Mouse (Mus musculus) layer of hippocampus, postnatal 36 days (tissue): ENCODE measurements around the gene Cdk6. TPM values are rescaled to one million over a fixed set of nuclear protein-coding genes. Genes with fewer than 3 reads are reported as not detected.
A peak's percentile ranks its signal among the peaks of the same experiment; 100 is the strongest.
"Not testable (repeated sequence)": the region's sequence is repeated elsewhere in the genome, so short reads cannot be mapped to it uniquely, and the experiment has no call there.

Source experiments
- DNase-seq, 2 experiments: peaks; one replicate each; pipeline ENCODE4 v3.0.0; 2022
- total RNA-seq, 2 experiments: library from RNA; stranded (reverse); gene quantifications; 2 replicates each; pipeline ENCODE4 v1.2.3; 2021

Gene Cdk6
- total RNA-seq, 2 experiments from 2014 or later = 4.4 to 4.6 TPM

DNA sequence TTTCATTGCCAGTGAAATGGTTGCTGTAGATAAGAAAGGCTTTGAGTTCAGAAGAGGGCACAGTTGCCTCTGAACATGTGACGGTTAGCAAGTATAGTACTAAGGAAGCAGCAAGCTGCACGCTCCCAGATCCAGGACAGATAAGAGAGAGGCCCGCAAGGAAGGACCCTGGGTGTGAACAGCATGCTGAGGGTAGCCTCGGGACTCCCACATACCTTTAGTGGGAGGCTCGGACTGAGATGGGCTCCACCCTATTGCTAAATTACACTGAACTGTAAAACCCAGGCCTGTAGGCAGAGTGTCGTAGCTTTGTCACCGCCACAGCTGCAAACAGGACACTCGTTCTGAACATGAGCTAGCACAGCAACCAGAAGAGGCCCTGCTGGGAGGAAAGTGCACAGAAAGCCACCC is 173.6 kb downstream of the Cdk6 start:
- no peak for DNase-seq

DNA sequence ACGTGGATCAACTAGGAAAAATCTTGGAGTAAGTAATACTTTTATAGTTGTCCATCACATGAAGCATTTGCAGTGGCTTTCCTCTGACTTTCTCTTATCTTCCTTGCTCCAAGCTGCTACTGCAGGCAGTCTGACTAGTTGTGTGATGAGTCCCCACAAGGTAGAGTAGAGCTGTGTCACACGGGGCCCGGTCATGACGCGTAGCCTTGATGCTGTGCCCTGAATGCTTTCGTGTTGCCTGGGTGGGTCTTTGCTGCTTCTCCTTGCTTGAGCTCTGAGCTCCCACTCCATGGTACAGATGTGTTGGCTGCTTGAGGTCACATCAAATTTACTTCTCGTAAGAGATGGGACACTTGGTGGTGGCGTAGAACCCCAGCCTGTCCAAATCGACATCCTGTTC is 174.2 kb downstream of the Cdk6 start:
- DNase-seq = no peak

DNA sequence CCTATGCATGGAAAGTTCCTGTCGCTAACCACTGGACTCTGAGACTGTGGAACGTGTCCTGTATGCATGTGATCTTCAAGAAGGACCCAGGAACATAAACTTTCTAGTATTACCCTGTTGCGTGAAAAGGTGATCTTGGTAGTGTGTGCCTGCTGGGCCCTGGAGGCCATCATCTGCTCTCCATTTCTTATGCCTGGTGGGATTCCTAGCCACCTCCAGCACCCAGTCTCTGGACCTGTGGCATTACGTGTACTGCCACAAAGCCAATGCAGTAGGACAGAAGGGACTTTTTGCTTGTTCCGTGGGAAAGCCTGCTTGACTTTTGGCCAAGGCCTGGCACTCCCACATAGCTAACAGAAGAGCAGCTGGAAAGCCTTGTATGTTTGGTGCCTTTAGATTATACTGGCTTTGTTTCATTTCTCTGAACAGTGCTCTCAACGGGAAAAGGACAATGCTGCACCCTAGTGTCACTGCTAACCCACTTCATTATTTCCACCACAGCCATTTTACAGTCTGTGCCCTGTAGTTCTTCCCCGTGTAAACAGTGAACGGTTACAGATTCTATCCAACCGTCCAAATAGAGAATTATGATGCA is 175.3 kb downstream of the Cdk6 start:
- DNase-seq = peak; percentile 42 to 47

DNA sequence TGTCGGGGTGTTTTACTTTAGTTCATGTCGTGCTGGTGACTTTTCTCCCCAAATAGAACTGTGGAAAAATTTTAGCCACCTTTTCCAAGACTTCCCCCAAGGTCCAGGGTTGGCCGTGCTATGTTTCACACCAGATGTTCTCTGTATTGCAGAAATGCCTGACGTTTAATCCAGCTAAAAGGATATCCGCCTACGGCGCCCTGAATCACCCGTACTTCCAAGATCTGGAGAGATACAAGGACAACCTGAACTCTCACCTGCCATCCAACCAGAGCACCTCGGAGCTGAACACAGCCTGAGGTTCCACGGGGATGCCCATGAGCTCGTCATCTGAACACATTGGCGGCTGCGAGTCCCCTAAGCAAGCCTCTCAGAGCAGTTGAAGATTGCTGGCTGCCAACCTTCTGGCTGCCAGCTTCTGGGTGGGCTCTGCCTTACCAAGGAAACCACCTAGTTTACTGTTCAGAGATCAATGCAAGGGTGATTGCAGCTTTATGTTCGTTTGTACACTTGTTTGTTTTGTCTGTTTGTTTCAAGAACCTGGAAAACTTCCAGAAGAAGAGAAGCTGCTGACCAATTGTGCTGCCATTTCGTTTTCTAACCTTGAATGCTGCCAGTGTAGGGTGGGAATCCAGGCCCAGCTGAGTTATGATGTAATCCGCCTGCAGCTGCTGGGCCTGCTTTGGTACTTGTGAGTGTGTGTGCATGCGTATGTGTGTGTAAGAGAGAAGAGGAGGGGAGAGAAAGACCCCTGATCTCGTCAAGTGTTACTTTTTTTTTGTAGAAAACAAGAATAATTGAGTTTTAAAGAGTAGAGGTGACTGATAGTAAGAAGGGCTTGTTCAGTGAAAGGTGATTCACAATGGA is 179.4 kb downstream of the Cdk6 start:
- DNase-seq = no peak

DNA sequence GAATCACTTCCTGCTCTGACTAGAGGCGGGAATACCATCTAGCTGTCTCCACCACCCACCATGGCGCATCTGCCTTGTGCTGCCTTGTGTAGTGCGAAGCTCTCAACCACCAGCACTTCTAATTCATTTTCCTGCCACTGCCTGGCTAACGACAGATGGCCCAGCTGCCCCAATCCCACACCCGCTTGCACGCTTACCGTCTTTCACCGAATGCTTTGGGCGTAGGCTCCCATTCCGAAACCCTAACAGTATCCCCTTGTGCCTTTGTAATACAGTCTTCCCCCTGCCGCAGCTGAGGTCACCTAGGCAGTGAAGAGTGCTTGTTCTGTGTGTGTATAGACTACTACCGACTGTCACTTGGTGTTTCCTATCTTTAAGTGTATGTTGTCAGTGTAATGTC is 180.5 kb downstream of the Cdk6 start:
- DNase-seq = no peak

DNA sequence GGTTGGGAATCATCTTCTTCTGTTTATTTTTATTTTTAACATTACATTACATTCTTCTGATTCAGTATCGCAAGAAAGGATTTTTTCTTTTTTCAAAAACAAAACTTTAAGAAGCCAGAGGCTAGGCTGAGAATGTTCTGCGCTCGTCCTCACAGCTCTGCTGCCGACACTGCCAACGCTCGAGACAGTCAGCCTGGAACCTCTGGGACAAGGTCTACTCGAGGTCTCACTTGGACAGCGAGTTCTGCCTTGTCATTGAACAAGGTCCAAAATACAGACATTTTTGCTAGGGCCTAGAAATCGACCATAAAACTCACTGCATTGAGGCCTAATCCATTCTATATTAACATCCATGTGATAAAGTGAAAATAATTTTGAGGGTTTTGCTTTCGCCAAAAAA is 181.5 kb downstream of the Cdk6 start:
- DNase-seq = no peak

DNA sequence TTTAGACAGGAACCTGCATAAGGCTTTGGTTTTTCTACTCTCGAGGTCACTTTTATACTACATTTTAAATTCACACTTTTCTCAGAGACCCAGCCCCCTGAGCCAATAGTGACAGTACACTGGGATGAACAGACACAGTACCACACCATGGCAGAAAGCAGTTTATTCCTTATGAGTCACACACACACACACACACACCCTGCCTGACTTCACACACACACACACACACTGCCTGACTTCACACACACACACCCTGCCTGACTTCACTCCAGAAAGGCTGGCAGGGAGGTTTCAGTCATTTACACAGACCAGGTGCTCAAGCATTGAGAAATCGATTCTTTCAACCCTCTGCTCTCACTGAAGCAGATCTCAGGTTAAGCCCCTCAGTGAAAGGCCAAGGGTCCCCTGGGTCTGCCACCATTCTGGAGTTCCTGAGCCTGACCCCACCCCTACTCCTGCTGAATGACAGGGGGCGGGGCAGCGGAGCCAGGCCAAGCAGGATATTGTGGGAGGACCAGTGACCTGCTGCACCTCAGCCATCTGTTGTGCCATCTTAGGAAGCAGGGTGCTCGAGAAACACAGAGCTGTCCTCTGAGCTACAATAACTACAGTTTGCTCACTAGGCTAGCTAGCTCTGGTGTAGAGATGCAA is 185.9 kb downstream of the Cdk6 start:
- no peak for DNase-seq

DNA sequence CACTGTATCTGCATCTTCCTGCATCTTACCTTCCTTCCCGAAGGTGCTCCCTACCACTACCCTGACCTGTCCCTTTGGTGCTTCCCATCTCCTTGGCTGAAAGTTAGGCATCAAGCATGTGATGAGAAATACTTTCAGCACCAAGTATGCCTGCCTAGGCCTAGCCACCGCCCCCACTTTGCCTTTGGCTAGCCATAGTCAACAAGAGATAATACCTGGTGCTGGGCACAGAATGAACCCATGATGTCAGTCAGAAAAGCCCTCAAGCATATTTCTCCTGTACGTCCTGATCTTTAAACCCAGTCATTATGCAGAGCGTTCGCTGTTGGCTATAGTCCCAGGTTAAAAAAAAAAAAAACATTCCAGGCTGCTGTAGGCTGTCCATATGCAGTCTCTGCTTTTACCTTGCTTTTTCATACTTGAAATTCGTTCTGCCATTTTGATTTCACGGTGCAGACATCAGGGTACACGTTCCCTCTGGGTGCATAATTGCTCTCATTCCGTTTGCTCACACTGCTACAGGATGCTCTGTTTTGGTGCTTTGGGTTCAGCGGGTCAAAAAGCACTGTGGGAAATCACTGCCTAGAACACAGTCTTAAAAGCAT is 188.4 kb downstream of the Cdk6 start:
- no peak for DNase-seq

DNA sequence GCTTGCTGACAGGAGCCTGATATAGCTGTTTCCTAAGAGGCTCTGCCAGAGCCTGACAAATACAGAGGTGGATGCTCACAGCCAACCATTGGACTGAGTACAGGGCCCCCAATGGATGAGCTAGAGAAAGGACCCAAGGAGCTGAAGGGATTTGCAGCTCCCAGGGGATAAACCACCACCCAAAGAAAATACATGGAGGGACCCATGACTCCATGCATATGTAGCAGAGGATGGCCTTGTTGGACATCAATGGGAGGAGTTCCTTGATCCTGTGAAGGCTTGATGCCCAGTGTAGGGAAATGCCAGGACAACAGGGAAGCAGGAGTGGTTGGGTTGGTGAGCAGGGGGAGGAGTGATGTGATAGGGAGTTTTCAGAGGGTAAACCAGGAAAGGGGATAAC is 190.8 kb downstream of the Cdk6 start:
- DNase-seq = not testable (repeated sequence)

DNA sequence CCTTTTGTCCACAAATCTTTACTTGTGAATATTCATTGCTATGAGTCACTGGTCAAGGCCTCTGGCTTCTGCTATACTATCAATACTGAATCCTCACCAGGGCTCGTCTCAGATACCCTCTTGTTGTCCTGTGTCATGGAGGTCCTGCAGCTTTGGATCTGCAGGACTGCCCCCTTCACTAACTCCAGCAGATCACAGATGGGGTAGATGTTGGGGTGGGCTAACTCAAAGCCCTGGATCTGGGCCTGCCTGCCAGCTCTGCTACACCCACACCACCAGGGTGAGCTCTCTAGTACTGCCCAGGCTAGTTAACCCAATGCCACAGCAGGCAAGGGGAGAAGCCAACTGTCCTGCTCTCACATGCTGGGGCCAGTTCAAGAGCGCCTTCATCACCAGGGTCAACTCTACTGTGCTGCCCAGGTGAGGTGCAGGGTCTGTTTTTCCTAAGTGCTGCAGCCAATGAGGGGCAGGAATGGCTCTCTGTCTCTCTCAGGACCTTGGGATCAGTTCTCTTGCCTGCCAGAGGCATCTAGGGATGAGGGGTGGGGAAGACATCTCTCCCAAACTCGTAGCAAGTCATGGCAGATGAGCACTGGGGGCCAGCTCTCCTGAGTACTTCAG is 195.4 kb downstream of the Cdk6 start:
- no peak for DNase-seq

DNA sequence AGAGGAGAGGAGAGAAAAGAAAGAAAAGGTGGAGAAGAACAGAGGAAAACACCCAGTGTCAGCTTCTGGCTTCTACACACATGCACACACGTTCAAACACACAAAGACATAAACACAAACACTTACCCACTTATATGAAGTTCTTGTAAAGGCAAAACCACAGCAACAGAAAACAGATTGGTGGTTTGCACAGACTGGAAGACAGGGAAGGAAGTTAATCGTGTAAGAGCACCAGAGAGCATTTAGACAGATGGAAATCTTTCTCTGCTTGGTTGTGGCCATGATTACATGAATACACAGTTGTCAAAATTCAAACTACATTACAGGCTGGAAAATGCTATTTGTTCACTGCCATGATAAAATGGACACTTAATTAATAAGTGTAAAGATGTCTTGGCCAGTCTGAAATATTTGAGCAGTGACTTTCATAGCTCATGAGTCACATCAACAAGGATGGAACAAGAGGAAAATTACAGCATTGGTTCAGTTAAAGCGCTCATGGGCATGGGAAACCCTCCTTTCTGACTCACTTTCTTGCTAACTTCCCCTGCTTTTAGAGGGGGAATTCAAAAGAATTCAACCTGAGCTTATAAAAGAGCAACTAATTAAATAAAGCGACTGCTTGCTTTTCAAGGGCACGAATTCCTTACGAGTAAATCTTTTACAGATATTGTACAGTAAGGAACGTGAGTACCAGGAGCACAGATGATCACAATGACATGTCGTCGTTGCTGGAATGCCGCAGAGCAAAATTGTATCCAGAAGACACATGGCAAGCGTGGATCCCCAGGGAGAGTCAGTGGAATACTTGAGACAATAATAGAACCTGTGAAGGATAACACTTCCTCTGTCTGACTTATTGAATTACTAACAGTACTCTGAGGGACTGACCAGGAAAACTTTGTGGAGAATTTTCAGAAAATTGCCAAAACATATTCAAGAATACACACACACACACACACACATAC is 197.5 kb downstream of the Cdk6 start:
- no peak for DNase-seq

DNA sequence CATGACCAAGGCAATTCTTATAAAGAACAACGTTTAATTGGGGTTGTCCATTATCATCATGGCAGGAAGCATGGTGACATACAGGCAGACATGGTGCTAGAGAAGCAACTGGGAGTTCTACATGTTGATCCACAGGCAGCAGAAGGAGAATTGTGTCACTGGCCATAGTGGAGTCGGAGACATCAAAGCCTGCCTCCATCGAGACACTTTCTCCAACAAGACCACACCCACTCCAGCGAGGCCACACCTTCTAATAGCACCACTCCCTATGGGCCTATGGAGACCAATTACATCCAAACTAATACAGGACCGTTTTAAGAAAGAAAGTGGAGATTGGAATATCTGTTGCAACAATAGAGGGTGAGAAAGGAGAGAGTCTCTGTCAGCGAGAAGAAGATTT is 200.6 kb downstream of the Cdk6 start:
- no peak for DNase-seq

DNA sequence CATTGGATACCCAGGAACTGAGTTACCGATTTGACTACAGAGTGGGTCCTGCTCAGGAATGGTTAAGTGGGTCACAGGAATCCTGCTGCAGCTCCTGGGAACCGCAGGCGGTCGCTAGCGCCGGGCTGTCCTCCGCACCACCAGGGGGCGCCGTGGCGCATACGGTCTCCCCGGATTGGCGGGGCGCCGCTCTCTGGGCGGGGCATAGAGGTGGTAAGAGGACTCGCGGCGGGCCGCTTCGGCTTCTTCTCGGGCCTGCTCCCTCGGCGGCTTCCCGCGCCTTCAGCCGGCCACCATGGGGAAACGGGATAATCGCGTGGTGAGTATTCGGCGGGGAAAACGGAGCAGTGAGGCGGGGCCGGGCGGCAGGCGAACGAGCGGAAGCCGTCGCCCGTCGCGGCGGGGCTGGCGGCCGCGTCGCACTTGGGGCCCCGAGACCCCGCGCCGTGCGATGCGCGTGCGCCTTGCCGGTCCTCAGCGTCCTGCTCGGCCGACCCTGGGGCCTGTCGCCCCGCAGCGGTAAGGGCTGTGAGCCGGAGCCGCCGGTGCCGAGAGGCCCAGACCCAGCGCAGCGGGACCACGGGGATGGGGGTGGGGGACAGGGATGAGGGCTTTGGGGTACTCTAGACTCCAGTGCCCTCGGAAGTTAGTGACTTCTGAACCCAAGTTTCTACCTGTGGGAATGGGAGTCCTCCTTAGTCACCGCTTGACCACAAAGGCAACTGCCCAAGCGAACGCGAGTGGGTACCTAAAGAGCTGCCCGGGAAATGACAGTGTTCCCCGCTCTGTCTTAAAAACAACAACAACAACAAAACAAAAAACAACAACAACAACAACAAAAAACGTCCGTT is 202.6 kb downstream of the Cdk6 start, which contains the start of gene Fam133b:
TSS of gene Fam133b (plus strand) at position 205 of the 851 bp plus-strand sequence.
- peak; percentile 95 to 97 for DNase-seq

DNA sequence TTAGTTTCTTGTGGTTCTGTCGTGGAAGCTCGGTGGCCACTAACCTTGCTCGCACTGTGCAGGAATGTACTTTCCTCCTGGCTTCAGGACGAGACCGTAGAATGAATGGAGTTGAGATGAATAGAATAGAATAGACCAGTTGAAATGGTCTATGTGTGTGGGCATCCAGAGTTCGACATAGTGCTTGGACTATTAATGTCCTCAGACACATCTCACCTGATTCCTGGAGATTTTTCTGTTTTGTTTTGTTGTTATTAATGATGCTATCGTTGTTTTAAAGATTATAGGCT is 203.1 kb downstream of the Cdk6 start:
- no peak for DNase-seq

DNA sequence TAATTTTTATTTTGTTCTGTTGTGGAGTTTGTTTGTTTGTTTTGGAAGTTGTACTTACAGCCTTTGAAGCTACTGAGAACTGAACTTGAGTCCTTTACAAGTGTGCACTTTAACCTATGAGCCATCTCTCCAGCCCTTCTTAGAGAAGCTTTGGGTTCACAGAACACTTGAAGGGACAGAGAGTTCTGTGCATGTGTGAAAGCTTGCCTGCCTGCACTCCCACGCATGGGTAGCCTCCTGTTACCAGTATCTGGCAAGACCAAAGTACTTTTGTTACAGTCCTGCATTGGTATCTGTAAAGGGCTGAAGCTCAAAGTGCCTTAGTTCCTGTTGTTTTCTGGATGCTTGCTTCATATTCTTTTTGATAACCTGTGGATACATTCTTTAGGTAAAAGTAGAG is 204.9 kb downstream of the Cdk6 start:
- no peak for DNase-seq

DNA sequence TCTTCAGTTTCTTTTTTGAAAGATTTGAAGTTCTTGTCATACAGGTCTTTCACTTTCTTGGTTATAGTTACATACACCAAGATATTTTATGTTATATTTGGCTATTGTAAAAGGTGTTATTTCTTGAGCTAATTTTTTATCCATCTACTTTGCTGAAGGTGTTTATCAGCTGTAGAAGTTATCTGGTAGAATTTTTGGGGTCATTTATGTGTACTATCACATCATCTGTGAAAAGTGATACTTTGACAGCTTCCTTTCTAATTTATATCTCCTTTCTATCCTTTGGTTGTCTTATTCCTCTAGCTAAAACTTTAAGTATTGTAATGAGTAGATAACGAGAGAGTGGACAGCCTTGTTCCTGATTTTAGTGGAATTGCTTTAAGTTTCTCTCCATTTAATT is 210.2 kb downstream of the Cdk6 start:
- no peak for DNase-seq

DNA sequence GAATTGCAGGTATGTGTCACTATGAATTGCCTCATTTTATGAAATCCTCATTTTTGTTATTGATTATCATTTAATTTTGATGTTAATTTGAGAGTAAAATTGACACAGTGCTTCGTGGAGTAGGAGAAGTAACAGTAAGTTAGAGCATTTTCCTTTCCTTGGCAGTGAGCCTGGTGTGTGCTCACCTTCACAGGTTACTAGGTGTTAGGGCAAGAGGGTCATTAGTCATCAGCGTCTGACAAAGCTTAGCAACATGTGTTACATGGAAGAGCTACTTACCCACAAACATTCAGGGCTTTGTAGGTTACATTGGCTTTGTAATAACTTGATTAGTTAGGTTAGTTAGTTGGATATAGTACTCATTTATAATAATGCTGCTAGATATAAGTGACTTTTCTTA is 212.9 kb downstream of the Cdk6 start:
- no peak for DNase-seq

DNA sequence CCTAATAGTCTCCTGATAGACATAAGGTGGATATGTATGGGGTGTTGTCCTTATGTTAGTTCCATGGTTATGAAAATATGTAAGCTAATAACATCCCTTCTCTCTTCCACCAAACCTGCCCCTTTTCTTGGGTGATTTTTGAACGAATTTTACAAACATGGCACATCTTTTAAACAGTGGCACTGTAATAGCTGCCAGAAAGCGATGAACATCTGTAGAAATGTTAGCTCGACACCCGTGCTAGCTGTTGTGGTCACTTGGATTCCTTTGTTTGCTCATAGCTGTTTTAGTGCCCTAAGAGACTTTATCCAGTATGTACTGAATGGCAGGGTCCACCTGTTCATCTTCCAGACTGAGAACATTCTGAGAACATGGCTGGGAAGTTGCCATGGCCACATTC is 230.0 kb downstream of the Cdk6 start, which contains the start of gene 1700109H08Rik:
TSS of gene 1700109H08Rik (plus strand) at position 301 of the 400 bp plus-strand sequence.
- no peak for DNase-seq

DNA sequence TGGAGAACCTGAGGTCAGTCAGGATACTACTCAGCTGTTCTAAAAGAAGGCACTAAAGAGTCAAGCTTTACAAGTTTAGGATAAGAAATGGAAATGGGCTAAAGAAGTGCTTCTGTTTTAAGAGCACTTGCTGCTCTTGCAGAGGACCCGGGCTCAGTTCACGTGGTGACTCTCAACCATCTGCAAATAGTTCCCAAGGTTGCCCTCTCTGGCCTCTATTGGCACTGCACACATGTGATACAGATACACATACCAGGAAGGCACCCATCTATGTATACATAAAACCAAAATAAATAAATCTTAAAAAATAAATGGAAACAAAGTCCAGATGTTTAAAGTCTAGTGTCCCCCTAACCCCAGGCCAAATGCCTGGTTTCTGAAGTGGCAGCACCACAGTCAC is 233.5 kb downstream of the Cdk6 start:
- no peak for DNase-seq

DNA sequence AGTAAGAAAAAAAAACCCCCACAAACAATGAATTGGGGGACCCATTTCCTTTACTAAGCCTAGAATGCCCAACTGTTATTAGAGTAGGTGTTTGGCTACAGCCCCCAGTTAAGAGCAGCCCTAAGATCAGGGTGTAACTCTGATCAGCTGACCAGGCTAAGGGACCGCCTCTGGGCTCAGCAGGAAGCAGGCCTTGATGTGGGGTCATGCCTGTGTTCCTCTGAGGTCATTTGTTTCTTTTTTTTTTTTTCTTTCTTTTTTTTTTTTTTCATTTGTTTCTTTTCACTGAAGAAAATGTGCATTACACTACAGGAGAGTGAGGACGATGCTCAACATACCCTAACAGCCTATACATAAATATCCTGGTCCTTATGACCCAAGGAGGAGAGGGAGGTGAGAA is 236.7 kb downstream of the Cdk6 start:
- DNase-seq = no peak

DNA sequence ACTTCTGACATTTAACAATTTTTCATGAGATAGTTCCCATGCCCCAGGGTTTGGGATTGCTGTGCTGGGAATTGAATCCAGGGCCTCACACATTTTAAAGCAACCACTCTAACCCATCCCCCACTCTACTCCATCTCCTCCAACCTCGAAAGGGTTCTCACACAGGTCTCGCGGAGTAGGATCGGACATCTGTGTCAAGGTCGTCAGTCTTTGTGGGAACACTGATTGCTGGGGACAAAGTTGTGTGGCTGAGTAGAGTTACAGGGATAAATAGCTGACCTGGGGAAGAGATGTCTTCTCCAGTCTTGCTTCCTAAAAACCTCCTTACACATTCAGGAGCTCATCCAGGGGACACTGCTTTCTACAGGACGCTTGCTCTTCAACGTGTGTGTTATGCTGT is 237.8 kb downstream of the Cdk6 start:
- no peak for DNase-seq
